In genomic region chr3:27929219-27929618, GRCm38 (mm10) we compare ENCODE assay signal across 7 mouse cellular contexts. TPM values are rescaled to one million over a fixed set of nuclear protein-coding genes. Genes with fewer than 3 reads are reported as not detected.
"Had no signal": no experiment of that assay in that cellular context is flagged by ENCODE, and none has a peak within 500 bp of the region (broad histone marks: within the 10 kb centered on the region; RNA-seq: fewer than 3 reads in every experiment).

No protein-coding gene starts in this region.

- DNase-seq: kidney, adult 8-10 months; kidney, postnatal 25 days; lung, adult 2 months; retina, postnatal 1 day; thymus, adult 18-20 months; thymus, postnatal 36 days had no signal

RNA-seq across cellular contexts. Expression of gene Tmem212, which starts 33.1 kb away (rescaled TPM):
- total RNA-seq: monocyte, adult 5-6 weeks had no signal
